Mouse (Mus musculus): ENCODE data around the gene Pcbd1.
"Not testable (repeated sequence)": the region's sequence is repeated elsewhere in the genome, so short reads cannot be mapped to it uniquely, and the experiment has no call there.

- not testable (repeated sequence) for TF ChIP-seq POLR2A (IDR thresholded peaks at IDR 0.05; ENCODE audit: borderline replicate concordance, insufficient read depth, low read length); CTCF (IDR thresholded peaks at IDR 0.05; ENCODE audit: borderline replicate concordance, insufficient read depth, low read depth, low read length)
These were observed 32.6 kb downstream of the Pcbd1 start for GRCm38 (mm10) chr10:61121732-61122131.

All from cerebellum, adult 2 months (tissue).